Mouse (Mus musculus): ENCODE results near the gene Hsd17b14.

Gene Hsd17b14

DNA sequence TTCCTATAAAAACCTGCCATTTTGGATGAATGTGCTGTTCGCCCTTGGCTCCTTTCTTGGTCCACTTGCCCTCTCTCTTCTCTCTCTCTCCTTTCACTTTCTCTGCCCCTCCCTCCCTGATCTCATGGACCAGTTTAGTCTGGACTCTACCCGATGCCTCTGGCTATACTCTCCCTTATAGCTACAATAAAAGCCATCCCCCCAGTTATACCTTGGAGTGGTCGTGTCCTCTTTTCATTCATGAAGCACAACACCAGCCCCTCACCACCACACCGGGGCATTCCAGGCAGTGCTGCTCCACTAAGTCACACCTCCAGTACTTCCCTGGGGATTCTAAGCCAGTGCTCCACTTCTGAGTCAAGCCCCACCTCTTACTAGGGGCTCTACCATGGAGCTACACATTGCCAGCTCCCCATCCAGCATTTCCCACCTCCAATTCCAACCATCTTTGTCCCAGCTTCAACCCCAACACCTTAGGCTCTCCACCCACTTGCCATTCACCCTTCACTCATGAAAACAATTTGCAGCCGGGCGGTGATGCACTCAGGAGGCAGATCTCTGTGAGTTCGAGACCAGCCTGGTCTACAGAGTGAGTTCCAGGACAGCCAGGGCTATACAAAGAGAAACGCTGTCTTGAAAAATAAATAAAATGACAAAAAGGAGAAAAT, 12.6 kb downstream of the Hsd17b14 start:
- no peak for DNase-seq (ENCODE audit: low read depth, low spot score)

DNA sequence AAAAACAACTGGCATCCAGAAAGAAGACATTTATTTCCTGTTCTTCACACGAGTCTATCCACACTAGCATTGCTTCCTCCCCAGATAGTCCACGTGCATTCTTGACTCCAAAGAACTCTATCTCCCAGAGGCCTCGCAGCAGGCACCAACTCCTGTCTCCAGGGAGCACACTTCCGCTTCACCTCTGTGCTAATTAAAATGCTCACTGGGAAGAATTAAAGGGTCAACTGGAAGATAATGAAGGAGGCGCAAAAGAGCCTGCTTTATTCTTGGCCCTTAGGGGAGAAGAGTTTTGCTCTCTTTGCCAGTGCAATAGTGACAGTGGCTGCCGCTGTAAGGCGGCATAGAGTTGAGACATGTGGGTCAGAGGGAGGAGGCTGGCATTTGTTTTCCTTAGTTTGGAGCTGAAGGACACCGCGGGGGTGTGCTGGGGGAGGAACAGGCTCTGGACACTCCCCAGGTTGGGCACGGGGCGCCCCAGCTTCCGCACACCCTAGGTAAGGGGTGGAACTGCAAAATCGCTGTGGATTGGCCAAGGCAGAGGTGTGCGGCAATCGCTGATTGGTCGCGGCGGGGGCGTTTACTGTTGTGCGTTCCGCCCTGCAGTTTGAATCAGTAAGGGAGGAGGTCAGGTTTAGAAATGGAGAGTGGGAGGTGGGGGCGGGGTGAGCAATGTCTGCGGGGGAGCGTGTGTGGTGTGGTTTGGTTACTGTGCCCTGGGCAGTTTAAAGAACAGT, 13.3 kb downstream of the Hsd17b14 start:
- DNase-seq (ENCODE audit: low read depth, low spot score) = peak; percentile 91

DNA sequence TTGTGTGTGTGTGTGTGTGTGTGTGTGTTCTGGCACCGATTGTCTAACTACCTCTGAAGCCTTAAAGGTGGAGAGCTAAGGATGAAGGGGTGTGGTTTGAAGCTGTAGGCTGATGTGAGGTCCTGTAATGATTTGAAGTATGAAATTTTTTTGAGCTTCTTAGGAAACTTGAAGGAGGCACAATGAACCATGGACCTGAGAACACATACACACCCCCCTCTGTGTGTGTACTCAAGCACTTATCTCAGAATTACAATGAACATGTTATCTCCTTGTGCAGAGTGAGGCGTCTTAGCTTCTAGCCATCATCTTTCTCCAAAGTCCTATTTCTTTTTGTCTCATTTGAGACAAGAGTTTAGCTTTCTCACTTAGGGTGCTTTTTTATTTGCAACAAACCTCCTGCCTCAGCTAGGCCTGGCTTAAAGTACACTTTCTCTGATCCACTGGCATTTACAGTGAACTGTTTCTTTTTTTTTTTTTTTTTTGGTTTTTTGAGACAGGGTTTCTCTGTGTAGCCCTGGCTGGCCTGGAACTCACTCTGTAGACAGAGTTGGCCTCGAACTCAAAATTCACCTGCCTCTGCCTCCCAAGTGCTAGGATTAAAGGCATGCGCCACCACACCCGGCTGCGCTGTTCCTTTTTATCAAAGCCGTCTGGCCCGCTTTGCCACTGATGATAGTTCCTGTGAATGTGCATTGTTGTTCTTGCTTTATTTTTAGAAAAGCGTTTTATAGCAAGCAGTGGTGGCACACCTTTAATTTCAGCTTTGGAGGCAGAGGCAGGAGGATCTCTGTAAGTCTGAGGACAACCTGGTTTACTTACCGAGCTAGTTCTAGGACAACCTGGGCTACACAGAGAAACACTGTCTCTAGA, 14.1 kb downstream of the Hsd17b14 start:
- no peak for DNase-seq (ENCODE audit: low read depth, low spot score)

DNA sequence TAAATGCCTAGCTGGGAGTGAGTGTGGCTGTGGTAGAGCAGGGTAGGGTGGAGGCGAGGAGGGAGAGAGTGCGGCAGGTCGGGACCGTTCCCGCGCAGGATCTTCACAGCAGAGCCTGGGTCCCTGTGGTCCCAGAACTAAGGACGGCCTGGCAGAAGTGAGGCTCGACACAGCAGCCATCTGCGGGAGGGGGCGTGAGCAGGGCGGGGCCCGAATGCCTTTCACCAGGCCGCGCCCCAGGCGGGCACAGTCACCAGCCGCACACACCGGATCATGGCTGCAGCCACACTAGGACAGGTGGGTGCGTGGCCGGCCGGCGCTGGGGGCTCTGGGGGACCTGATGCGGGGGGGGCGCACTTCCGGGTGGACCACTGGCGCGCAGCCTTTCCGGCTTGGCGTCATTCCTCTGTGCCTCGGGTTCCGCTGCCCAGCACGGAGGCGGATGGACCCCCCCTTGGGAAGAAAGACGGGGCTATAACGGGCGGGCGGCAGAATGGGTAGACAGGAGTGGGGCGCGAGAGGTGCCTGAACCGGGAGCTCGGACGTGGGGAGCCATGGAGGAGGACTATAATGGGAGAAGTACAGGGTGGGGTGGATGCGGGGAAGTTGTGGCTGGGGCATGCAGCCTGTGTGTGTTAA, 15.5 kb downstream of the Hsd17b14 start, which contains the start of gene Bcat2:
Gene Bcat2, plus strand, starts transcription at position 51 of the 639 bp plus-strand sequence.
- DNase-seq (ENCODE audit: low read depth, low spot score) = peak; percentile 71

DNA sequence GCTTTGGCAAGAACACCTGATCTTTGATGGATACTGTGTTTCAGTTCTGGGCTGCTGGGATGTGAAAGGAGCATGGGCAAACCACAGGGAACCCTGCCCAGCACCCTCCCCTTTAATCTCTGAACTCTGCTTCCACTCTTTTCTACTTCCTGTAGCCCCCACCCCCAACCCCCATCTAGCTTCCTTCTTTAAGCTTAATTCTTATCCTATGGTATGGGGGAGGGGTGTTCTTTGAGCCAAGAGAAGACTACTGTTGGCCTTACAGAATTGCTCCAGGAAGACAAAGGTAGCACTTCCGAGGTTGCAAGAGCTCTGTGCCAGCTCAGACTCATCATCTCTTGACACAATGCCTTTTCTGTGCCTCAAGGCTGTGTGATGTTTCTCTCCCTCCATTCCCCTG, 17.3 kb downstream of the Hsd17b14 start:
- no peak for DNase-seq (ENCODE audit: low read depth, low spot score)

DNA sequence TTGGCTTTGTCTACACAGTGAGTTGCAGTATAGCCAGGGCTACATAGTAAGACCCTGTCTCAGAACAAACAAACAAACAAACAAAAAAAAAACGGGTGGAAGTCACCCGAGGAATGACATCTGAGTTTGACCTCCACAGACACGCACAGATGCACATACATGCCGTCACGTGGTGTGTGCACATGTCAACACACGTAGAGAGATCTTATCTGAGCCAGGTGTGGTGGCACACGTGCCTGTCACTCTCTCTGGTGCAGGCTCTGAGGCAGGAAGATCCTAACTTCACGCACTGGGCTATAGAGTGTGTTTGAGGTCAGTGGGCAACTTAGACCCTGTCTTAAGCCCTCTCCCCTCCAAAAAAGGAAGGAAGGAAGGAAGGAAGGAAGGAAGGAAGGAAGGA, 19.3 kb downstream of the Hsd17b14 start:
- DNase-seq (ENCODE audit: low read depth, low spot score) = no peak

DNA sequence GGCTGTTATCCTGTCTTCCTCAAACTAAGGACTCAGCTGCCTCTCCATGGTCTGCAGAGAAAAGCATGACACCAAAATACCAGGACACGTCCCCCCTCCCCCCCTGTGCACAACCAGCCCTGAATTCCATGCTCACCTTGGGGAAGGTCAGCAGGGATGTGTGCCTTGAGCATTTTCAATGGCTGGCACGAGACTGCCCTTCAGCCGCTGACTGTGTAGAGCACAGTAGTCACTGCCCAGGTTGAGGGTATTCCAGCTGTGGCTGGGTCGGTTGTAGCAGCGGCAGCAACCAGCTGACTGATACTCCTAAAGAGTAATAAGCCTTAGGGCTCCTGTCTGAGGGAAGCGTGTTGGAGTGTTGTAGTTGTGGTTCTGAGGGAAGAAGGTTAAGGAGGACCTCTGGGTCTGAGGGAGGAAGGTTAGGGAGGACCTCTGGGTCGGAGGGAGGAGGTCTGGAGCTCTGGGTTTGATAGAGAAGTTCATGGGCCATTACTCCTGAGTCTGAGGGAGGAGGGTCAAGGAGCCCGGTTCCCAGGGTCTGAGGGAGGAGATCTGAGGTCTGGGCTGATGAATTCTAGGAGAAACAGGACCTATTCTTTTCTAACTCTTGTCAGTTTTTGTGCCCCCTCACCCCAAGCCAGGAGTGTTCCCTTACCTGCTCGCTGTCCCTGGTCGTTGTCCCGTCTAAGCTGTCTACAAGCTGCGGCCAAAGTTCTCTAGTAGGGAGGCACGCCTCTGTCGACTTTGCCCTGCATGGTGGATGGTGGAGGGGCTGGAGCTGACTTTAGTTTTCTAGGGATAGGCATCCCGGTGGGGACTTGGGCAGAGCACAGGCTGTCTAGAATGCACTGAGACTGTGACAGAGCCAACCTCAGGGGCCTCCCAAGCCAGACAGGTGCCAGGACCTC, 20.0 kb downstream of the Hsd17b14 start:
- no peak for DNase-seq (ENCODE audit: low read depth, low spot score)

DNA sequence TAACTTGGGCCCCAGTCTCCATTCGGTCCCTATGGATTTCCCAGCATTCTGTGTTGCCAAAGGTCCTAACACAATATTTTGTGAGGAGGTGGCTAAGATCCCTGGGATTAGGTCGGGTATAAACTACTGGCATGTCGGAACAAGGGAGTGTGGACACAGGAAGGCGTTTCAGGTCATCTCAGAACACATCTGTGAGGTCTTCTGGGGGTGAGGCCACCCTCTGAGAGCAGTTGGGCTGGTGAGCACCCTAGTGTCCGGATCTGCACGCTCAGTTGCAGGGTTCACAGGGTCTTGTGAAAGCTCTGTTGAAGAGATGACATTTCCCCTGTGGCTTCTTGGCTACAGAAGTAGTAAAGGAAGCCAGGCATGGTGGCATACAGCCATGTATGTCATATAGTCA, 31.2 kb downstream of the Hsd17b14 start:
- DNase-seq (ENCODE audit: low read depth, low spot score) = no peak

DNA sequence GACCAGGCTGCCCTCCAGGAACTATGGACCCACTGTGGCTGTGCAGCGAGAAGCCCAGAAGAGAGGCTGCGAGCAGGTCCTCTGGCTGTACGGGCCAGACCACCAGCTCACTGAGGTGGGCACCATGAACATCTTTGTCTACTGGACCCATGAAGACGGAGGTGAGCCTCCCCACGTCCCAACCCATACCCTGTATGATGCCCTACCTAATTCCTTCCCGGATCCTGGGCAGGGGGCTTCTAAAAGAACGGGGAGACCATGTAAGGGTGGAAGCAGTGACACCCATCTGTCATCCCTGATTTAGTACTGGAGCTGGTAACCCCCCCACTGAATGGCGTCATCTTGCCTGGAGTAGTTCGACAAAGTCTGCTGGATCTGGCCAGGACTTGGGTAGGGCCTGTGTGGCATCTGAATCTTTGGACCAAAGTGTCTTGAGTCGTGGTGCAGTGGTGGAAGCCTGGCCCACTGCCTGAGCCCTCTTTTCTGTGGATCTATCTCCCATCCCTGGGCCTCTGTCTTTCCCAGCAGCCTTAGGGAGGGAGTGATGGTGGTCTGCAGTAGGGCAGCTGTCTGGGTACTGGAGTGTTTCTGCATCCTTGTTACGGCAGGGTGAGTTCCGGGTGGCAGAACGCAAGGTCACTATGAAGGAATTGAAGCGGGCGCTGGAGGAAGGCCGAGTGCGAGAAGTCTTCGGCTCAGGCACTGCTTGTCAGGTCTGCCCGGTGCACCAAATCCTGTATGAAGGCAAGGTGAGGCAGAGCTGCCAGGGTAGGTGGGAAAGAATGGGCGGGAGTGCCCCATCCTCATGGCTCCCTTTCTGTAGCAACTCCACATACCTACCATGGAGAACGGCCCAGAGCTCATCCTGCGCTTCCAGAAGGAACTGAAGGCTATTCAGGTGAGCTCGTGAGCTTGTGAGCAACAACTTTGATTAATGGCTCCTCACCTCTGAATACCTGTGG, 33.2 kb downstream of the Hsd17b14 start:
- DNase-seq (ENCODE audit: low read depth, low spot score) = no peak

DNA sequence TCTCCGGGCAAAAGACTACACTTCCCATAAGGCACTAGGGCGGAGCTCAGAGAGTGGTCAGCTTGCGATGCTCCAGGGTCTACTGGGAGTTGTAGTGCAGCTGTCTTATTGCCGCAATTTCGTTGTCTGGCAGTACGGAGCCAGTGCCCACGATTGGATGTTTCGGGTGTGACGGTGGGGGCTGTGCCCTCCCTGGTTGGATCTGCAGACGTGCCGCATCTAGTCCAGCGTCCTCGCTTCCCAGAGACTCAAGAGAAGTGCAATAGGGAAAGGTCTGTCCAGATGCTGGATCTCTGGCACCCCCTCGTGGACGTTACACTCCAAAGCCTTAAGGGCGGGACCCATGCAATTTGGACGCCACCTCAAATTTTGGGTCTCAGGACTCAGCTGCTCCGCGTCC, 34.5 kb downstream of the Hsd17b14 start:
- peak; percentile 96 for DNase-seq (ENCODE audit: low read depth, low spot score)

DNA sequence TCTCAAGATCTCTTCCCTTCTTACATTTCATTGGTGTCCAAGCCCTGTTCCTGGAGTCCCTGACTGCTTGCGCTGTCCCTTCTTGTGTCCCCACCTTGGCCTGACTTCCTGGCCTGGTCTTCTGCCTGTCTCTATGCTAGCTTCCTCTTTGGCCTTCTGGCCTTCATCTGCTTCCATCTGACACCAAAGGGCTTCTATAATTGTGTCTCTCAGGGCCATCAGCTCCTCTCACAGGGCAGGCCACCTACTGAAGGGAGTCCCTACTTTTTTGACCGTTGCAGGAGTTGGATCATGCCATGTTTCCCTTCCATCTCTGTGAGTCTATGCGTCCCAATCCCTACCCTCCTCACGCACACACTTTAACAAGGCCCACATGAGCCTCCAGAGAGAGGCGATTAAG, 35.2 kb downstream of the Hsd17b14 start:
- no peak for DNase-seq (ENCODE audit: low read depth, low spot score)

DNA sequence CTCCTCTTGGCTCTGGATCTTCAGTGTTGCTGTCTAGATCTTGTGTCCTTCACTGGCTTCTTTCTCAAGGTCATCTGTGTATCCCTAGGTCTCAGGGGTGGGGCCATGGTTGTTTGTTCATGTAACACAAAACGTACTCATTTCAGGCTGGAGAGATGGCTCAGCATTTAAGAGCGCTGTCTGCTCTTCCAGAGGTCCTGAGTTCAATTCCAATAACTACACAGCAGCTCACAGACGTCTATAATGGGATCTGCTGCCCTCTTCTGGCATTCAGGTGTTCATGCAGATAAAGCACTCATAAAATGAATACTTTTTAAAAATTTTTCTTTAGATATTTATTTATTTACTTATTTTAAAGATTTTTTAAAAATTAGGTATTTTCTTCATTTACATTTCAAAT, 36.2 kb downstream of the Hsd17b14 start:
- DNase-seq (ENCODE audit: low read depth, low spot score) = no peak

DNA sequence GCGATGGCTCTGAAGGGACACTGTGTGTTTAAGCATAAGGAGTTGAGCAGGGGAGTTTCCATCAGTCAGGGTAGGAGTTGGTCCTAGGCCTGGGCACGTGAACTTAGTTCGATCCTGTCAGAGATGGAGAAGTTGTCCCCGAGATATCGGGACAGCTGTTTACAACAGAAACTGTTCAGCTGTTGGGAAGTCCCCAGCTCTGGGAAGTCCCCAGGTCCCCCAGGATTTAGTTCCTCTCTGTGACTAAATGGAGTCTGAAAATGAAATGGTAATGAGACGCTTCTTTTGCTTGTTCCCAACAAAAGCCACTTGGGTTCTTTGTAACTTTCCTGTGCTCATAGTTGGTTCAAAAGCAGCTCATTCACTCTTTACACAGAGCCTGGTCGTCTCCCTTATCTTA, 37.2 kb downstream of the Hsd17b14 start:
- DNase-seq (ENCODE audit: low read depth, low spot score) = no peak

DNA sequence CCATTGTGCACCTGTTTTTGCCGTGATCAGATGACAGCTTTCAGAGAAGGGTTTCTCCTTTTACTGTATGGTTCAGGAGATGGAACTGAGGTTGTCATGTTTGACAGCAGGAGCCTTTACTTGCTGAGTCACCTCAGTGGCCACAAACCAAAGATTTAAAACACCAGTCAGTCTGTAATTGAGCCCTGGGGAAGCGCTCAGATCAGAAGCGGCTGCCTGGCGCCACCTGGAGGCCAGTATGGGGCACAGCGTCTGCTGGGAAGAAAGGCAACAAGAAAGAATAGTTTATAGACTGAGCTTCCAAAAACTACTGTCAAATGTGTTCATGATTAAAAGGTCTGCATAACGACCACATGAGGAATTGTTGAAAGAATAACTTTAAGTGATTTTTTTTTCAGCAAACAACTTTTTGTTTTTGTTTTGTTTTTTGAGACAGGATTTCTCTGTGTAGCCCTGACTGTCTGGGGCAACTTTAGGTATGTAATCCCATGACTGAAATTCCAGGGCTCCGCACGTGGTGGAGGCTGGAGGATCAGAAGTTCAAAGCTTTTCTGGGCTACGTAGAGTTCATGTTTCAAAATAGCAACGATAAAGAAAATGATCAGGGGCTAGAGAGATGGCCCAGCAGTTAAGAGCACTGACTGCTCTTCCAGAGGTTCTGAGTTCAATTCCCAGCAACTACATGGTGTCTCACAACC, 38.6 kb downstream of the Hsd17b14 start:
- peak; percentile 79 for DNase-seq (ENCODE audit: low read depth, low spot score)

DNA sequence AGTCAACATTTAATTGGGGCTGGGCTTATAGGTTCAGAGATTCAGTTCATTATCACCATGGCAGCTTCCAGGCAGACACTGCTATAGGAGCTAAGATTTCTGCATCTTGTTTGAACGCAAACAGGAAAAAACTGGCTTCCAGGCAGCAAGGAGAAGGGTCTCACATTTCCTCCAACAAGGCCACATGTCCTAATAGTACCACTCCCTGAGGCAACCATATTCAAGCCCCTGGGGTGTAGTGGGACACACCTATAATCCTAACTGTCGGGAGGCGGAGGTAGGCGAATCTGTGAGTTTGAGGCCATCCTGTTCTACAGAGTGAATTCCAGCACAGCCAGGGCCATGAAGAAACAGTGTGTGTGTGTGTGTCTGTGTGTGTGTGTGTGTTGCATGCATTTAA, 40.5 kb downstream of the Hsd17b14 start:
- no peak for DNase-seq (ENCODE audit: low read depth, low spot score)

DNA sequence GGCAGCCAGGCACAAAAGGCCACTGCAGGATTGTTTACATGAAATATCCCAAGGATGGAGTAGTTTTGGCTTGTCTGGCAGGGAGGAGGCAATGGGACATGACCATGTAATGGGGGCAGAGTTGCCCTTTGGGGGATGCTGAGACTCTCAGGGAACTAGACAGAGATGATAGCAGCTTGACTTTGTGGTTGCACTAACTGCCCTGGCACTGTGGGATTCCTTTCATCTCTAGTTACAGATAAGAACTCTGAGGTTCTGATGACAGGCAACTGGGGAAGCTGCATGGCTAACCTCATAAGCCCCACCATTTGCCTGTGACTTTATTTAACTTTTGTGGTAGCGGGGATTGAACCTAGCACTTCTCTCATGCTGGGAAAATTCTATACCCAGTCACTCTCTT, 41.4 kb downstream of the Hsd17b14 start:
- DNase-seq (ENCODE audit: low read depth, low spot score) = no peak

DNA sequence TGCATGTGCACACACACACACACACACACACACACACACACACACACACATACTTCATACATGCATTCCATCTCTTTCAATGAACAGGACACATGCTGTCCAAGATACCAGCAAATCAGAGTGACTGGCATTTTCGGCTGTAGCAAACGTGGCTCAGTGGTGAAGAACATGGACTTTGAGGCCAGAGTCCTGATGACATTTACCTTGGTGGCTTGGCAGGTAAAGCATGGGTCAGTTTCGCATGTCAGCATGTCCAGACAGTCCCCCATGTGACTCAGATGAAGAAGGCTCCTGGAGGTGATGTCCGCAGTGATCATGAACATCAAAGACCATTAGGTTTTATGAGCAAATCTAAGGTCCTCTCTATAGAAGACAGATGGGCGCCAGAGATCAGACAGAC, 42.3 kb downstream of the Hsd17b14 start:
- no peak for DNase-seq (ENCODE audit: low read depth, low spot score)

DNA sequence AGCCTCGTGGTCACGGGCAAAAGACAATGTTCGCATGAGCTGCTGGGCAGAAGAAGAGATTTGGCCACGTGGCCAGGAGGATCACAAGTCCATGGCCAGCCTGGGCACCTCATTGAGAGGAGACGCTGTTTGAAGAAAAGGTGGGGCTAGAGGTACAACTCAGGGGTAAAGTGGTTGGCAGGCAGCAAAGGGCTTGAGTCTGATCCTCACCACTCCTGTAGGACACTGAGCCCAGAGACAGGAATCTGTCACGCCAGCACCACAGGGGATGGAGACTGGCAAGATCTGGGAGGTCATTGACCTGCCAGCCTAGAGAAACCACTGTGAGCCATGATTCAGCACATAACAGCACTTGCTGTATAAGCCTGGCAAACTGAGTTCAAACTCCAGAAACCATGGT, 42.8 kb downstream of the Hsd17b14 start:
- no peak for DNase-seq (ENCODE audit: low read depth, low spot score)

Data from mesoderm, embryonic 11.5 days (tissue).